Mouse (Mus musculus) forebrain, embryonic 11.5 days (tissue): ENCODE measurements around the gene Cerk. TPM values are rescaled to one million over a fixed set of nuclear protein-coding genes. Genes with fewer than 3 reads are reported as not detected.

ENCODE experiments used
- ATAC-seq: fragments of 200-750 bp; cut with Nextera tagmentation; replicated peaks from 2 replicates; pipeline ENCODE4 v1.8.0; 2017; ENCODE audit warnings: moderate TSS enrichment; ENCODE audit not compliant: low FRiP score
- DNase-seq: peaks from one replicate; pipeline ENCODE4 v3.0.0-alpha.2; 2017; ENCODE audit warnings: low spot score
- H3K27ac ChIP-seq: fragments of 300-500 bp; sonication (generic); 2 replicates; pipeline ENCODE4 v1.5.1; 2014; ENCODE audit warnings: low read depth, low read length
- H3K27me3 ChIP-seq: fragments of 300-500 bp; sonication (generic); 2 replicates; pipeline ENCODE4 v1.6.1; 2014; ENCODE audit warnings: mild to moderate bottlenecking, low read length, mixed read lengths; ENCODE audit not compliant: control insufficient read depth, insufficient read depth
- H3K36me3 ChIP-seq: fragments of 300-500 bp; sonication (generic); 2 replicates; pipeline ENCODE4 v1.6.1; 2014; ENCODE audit warnings: mild to moderate bottlenecking, low read length, moderate library complexity, mixed read lengths; ENCODE audit not compliant: control insufficient read depth, insufficient read depth
- H3K4me1 ChIP-seq: fragments of 300-500 bp; sonication (generic); replicated peaks from 2 replicates; pipeline ENCODE4 v1.6.1; 2014; ENCODE audit warnings: low read length, mixed read lengths; ENCODE audit not compliant: control insufficient read depth, insufficient read depth
- H3K4me2 ChIP-seq: fragments of 300-500 bp; sonication (generic); 2 replicates; pipeline ENCODE4 v1.6.1; 2014; ENCODE audit warnings: low read depth, mild to moderate bottlenecking, low read length, moderate library complexity, mixed read lengths; ENCODE audit not compliant: severe bottlenecking
- H3K4me3 ChIP-seq: fragments of 300-500 bp; sonication (generic); 2 replicates; pipeline ENCODE4 v1.5.1; 2014; ENCODE audit warnings: low read depth, low read length
- H3K9ac ChIP-seq: fragments of 300-500 bp; sonication (generic); 2 replicates; pipeline ENCODE4 v1.6.1; 2014; ENCODE audit warnings: low read length
- H3K9me3 ChIP-seq: fragments of 300-500 bp; sonication (generic); 2 replicates; pipeline ENCODE4 v1.6.1; 2016; ENCODE audit warnings: low read length, mixed read lengths; ENCODE audit not compliant: control insufficient read depth
- WGBS: fragments of 180-500 bp; shearing (Covaris S2); extraction: QIAGEN DNeasy Blood & Tissue Kit; methylation state at CpG from one replicate; pipeline ENCODE4 v1.1.7; 2014; 5-methylcytosine and 5-hydroxymethylcytosine counted together
- polyA plus RNA-seq: library from polyadenylated mRNA; unstranded; fragments of >200 nt; fragmentation: Nextera tagmentation; extraction: Ambion mirVana; gene quantifications from 2 replicates; pipeline ENCODE4 v1.2.1, GENCODE M21; 2014

Gene Cerk
- polyA plus RNA-seq, 1 experiment from 2014 or later: 17.4 TPM

DNA sequence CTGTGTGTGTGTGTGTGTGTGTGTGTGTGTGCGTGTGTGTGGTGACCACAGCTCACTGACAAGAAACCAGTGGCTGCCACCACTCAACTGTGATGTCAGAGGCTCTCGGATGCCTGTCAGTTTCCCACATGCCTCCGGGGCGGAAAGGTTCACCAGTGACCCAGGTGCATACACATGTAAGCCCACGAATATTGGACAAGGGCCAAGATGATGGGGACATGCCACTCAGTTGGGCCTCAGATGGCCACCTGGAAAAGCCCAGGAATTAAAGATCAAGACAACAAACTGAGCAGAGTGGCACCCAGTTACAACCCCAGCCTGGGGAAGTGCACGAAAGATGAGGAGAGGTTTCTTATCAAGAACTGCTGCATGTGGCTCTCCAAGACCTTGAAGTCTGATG lies 13.4 kb downstream of the Cerk start:
- no peak overlapping the region for H3K4me3 ChIP-seq
- peaks cover 8% of the 10 kb centered on the region; the same call in 1 of the 2 replicates for H3K4me1 ChIP-seq
- no peak overlapping the region for H3K9ac ChIP-seq
- DNase-seq (no peak), ATAC-seq (no peak)
- WGBS: 86% methylated on average over 6 of the region's 6 CpGs
- no peaks in the 10 kb centered on the region for H3K9me3 ChIP-seq
- H3K27ac ChIP-seq: no peak overlapping the region
- no peaks in the 10 kb centered on the region for H3K36me3 ChIP-seq
- no peaks in the 10 kb centered on the region for H3K27me3 ChIP-seq
- no peak overlapping the region for H3K4me2 ChIP-seq

DNA sequence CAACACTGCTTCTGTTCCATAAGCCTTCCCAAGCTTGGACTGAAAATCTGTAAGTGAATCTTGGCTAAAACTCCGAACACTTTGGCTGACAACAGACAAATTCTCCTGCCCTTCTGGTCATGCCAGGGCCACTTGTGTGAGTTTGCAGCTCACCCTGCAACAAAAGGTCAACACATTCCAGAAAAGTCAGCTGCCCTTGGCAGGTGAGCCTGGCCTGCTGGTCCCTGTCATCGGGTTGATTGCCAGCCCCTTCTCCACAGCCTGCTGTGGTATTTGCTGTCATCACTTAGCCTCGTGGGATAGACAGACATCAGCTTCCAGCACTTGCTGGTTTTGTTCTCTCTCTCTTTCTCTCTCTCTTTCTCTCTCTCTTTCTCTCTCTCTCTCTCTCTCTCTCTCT lies 13.8 kb downstream of the Cerk start:
- Histone ChIP-seq H3K4me2 (no peak overlapping the region), H3K4me3 (no peak overlapping the region), H3K9me3 (no peaks in the 10 kb centered on the region), H3K27me3 (no peaks in the 10 kb centered on the region), H3K4me1 (peaks cover 8% of the 10 kb centered on the region; the same call in 1 of the 2 replicates), H3K9ac (no peak overlapping the region), H3K36me3 (no peaks in the 10 kb centered on the region), H3K27ac (no peak overlapping the region)
- DNase-seq (no peak), ATAC-seq (no peak)
- WGBS: 73% methylated on average over 3 of the region's 3 CpGs

DNA sequence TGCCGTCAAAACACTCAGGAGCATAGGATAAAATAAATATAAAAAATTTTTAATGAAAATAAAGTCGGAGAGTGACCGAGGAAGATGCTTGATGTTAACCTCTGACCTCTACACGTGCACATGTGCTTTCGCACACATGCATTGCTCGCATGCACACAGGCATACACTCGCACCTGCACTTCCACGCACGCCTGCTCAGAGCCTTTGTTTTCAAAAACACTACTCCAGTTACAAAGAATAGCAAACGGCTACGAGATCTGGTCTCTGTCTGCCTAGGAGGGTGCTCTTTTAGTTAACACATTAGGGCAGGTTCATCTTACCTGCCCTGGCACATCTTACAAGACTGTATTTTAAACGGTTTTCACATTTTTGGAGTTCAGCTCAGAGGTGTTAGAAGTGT lies 14.6 kb downstream of the Cerk start:
- 80% methylated on average over 12 of the region's 12 CpGs for WGBS
- H3K4me3 ChIP-seq: no peak overlapping the region
- H3K4me2 ChIP-seq: no peak overlapping the region
- H3K27me3 ChIP-seq: no peaks in the 10 kb centered on the region
- H3K9ac ChIP-seq: no peak overlapping the region
- H3K36me3 ChIP-seq: no peaks in the 10 kb centered on the region
- DNase-seq (no peak), ATAC-seq (no peak)
- H3K4me1 ChIP-seq: peaks cover 8% of the 10 kb centered on the region; the same call in 1 of the 2 replicates
- H3K9me3 ChIP-seq: no peaks in the 10 kb centered on the region
- no peak overlapping the region for H3K27ac ChIP-seq

DNA sequence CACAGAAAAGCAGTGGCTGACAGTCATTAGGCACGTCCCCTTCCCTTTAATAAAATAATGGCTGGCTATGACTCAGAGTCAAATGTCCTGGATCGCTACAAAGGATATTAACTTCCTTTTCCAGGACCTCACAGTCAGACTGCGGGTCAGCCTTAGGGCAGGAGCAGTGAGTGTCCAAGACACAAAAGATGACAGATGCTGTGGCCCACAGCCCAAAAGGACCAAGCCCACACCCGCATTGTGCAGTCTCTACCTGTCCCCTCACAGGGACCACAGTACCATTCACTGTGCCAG lies 16.2 kb downstream of the Cerk start:
- no peak for ATAC-seq
- no peak for DNase-seq
- 85% methylated on average over 4 of the region's 4 CpGs for WGBS

DNA sequence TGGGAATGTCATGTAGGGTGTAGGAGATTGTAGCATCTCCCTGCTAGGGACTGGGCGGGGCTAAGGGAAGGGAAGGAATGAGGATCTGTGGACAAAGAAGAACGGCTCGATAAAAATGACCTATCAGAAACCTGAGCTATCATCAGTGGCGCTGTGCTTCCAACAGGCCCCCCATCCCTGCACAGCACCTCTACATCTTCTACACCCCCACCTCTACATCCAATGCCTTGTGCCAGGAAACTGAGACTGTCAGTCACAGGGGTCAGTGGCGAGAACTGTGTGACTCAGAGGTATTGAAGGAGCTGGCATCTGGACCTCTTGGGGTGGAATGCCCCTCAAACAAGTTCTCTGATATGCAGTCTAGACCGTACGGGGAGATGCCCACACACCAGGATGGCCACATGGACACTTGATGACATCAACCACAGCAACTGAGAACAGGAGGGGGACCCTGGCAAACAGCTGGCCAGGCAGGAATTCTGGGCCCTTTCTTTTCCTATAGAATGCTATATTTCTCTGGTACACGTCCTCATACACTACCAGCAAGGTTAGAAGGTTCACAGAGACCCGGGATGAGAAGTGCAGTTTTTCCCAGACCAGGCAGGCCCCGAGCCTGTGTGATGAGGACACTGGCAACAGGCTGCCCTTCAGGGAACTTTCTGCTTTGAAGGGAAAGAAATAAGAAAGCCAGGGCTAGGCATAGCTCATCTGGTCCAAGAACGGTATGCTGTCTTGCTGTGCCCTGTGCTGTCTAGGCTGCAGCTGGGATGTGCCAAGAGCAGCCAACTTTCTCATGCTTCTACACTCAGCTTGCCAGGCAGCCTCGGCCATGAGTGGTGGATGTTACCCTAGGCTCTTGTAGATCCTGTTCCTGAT lies 16.8 kb downstream of the Cerk start:
- ATAC-seq (no peak), DNase-seq (no peak)
- H3K4me3 ChIP-seq: no peak overlapping the region
- WGBS: 91% methylated on average over 12 of the region's 12 CpGs
- no peaks in the 10 kb centered on the region for H3K36me3 ChIP-seq
- peaks cover 8% of the 10 kb centered on the region; the same call in 1 of the 2 replicates for H3K4me1 ChIP-seq
- H3K9ac ChIP-seq: no peak overlapping the region
- no peaks in the 10 kb centered on the region for H3K9me3 ChIP-seq
- no peak overlapping the region for H3K4me2 ChIP-seq
- no peaks in the 10 kb centered on the region for H3K27me3 ChIP-seq
- H3K27ac ChIP-seq: no peak overlapping the region

More for the DNA sequence above, 16.2 kb downstream of the Cerk start:
- H3K27ac ChIP-seq: no peak overlapping the region
- no peak overlapping the region for H3K4me2 ChIP-seq
- no peaks in the 10 kb centered on the region for H3K36me3 ChIP-seq
- H3K9me3 ChIP-seq: no peaks in the 10 kb centered on the region
- H3K4me3 ChIP-seq: no peak overlapping the region
- H3K9ac ChIP-seq: no peak overlapping the region
- H3K27me3 ChIP-seq: no peaks in the 10 kb centered on the region
- H3K4me1 ChIP-seq: peaks cover 8% of the 10 kb centered on the region; the same call in 1 of the 2 replicates

DNA sequence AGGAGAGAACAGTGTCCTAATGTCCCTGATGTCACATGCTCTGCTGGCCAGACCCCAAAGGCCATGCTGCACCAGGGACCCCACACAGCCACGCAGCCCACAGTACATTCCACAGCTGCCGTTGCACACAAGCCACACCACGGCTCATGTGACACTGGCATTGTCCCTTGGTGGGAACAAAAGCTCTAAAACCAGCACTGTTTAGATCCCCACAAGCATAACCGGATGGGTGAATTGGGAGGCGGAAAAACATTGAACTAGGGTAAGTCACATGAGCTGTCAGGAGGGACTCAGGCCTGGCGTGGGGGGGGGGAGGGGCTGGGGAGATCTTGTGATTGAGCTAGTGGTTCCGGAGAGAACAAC lies 17.5 kb downstream of the Cerk start:
- DNase-seq (no peak), ATAC-seq (no peak)
- Histone ChIP-seq H3K4me3 (no peak overlapping the region), H3K36me3 (no peaks in the 10 kb centered on the region), H3K27ac (0 out of 2 replicates have a peak overlapping the region, but pooled peaks have one; percentile 3), H3K4me1 (peaks cover 5% of the 10 kb centered on the region; the same call in 1 of the 2 replicates), H3K9ac (no peak overlapping the region), H3K9me3 (no peaks in the 10 kb centered on the region), H3K27me3 (no peaks in the 10 kb centered on the region), H3K4me2 (no peak overlapping the region)
- 49% methylated on average over 7 of the region's 7 CpGs for WGBS

DNA sequence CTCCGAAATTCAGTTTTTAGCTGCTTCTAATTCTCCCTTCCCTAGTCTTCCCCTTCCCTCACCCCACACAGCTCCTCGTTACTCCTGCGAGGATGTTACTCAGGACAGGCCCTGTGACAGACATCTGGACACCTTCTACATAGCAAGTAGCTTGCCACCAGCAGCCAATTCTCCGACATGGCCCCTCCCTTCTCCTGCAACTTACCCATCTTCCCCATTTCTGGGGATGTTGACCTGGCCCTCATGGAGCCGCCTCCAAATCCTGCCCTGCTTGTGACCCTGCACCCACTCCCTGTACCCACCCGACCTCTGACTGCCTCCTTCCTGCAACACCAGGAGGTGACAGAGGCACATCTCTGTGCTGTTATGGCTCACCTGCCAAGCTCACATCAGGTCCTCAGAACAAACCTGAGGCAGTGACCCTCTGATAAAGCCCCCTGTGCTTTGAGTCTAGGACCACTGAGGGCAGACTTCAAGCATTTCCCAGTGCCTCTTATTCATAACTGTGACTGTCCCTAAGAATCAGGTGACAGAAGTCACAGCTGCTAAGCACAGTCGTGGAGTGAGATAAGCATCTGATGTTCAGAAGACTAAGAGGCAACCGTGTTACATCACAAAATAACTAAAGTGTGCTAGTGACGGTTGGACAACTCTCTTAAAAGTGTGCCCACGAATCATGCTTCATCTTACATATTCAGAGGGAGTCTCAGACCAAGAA lies 18.0 kb downstream of the Cerk start:
- Histone ChIP-seq H3K4me1 (peaks cover 5% of the 10 kb centered on the region; the same call in 1 of the 2 replicates), H3K36me3 (no peaks in the 10 kb centered on the region), H3K9ac (no peak overlapping the region), H3K27ac (0 out of 2 replicates have a peak overlapping the region, but pooled peaks have one; percentile 3), H3K4me3 (no peak overlapping the region), H3K4me2 (no peak overlapping the region), H3K9me3 (no peaks in the 10 kb centered on the region), H3K27me3 (no peaks in the 10 kb centered on the region)
- no peak for ATAC-seq
- no peak for DNase-seq
- WGBS: 83% methylated on average over 10 of the region's 10 CpGs

DNA sequence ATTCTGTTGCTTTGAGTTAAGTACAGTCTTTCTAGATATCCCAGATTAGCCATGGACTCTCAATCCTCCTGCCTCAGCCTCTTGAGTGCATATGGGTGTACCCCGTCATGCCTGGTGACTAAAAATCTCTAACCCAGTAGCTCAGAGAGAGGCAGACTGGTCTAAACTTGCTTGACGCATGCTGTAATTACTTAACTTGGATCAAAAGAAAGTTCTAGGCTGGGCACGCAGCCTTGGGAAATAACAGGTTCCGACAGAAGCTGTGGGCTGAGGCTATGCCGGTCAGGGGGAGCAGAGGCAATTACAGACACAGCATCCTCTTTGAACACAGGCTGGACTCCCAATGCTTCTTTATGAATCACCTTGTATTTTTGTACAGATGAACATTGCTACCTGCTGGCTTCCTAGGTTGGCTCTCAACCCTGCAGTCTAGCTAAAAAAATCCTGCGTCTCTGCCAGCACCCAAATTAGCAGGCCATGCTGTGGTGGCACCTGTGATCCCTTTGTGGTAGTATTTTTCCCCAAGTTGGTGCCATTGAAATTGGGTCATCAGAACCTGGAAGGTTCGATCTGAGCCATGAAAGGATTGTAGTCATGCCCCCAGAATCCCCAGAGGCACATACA lies 18.8 kb downstream of the Cerk start:
- no peaks in the 10 kb centered on the region for H3K27me3 ChIP-seq
- 91% methylated on average over 7 of the region's 7 CpGs for WGBS

More for the DNA sequence above, 18.8 kb downstream of the Cerk start:
- no peak for ATAC-seq
- Histone ChIP-seq H3K9me3 (no peaks in the 10 kb centered on the region), H3K4me3 (no peak overlapping the region), H3K4me1 (peaks cover 5% of the 10 kb centered on the region; the same call in 1 of the 2 replicates), H3K9ac (no peak overlapping the region), H3K4me2 (no peak overlapping the region), H3K27ac (no peak overlapping the region), H3K36me3 (no peaks in the 10 kb centered on the region)
- DNase-seq: no peak
